Mouse (Mus musculus) embryo, embryonic 10 days (tissue): ENCODE measurements around the gene Tdrd12.
"Not testable (repeated sequence)": the region's sequence is repeated elsewhere in the genome, so short reads cannot be mapped to it uniquely, and the experiment has no call there.

Source experiments
- DNase-seq: peaks from one replicate; pipeline ENCODE4 v3.0.0-alpha.2; 2015; ENCODE audit warnings: low spot score

Gene Tdrd12

DNA sequence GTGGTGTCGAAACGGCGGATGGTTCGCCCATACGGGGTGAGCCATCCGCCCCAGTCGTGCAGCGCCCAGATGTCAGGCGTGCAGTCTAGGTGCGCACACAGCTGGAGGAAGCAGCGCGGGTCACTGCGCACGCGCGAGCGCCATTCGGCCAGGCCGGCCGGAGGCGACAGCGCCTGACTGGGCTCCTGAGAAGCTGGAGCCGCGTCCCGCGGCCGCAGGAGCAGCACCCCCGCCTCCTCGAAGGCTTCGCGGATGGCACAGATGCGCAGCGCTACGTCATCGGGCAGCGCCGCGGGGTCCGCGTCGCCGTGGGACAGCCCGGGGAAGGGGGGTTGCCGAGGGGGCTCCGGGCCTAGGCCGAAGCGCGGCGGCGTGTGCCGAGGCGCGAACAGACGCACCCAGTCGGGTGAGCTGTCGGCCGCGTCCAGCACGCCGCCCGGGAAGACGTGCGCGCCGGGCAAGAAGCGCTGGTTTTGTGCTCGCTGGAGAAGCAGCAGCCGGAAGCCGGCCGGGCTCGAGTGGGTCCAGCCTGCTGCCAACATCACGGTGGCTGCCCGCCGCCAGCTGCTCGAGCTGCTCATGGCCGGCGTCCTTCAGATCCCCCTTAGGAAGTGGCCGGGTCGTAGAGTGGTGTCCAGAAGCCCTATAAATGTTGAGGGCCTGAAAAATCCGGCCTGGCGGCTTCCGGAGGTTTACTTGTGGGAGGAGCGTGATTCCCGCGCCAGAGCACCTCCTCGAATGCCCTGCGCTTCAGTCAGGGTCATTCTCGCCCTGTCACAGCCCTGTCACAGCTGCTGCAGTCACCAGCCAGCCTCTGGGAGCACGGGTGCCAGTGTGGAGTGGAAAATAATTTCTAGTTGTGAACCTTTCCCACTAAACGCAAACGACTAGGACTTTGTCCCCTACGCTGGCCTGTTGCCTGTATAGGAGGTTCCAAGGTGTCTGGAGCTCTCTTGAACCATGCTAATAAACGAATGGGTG is 18.0 kb upstream of the Tdrd12 start:
- peak; percentile 94 for DNase-seq

- peak; percentile 56 for DNase-seq
Observed at GRCm38 (mm10) chr7:35554605-35555175, 17.1 kb upstream of the Tdrd12 start.

GRCm38 (mm10) chr7:35553751-35554604 is 16.4 kb upstream of the Tdrd12 start:
- DNase-seq: peak; percentile 26

DNA sequence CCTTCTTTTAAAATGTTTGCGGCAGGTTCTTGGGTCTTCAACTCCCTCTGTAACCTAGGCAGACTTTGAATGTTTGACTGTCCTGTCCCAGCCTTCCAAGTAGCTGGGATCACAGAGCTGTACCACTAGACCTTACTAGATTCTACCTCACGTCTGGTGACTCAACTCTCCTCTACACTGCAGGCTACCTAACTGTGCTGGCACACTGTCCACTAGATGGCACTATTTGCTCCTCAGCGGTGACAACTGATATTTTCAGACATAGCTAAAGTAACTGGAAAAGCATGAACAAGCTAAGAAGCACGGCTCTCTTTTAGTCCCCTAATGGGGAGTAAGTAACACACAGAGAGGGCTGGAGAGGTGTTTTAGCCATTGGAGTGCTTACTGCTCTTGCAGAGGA is 8.3 kb upstream of the Tdrd12 start:
- DNase-seq: peak; percentile 91

GRCm38 (mm10) chr7:35535750-35536512 is 1.6 kb downstream of the Tdrd12 start:
- DNase-seq: no peak

GRCm38 (mm10) chr7:35530544-35530943 is 7.0 kb downstream of the Tdrd12 start:
- DNase-seq: not testable (repeated sequence)

DNA sequence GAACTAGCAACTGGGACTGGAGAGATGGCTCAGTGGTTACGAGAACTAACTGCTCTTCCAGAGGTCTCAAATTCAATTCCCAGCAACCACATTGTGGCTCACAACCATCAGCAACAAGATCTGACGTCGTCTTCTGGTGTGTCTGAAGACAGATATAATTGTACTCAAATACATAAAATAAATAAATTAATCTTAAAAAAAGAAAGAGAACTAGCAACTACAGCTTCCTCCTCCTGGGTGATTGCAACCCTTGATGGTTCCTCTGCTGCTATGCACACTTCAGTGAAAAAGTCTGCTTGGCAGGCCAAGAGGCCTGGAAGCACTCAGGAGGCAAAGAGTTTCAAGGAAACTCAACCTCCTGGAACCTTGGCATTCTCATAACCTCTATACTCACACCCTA is 7.5 kb downstream of the Tdrd12 start:
- no peak for DNase-seq

DNA sequence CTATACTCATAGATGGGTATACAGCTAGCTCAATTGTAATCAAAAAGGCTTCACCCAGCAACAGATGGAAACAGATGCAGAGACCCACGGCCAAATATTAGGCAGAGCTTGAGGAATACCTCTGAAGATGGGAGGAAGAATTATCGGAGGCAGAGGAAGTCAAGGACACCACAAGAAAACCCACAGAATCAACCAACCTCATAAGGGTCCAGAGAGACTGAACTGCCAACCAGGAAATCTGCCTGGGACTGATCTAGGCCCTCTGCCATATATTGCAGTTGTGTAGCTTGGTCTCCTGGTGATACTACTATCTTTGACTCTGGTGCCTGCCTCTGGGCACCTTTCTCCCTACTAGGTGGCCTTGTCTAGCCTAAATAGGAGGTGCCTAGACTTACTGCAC is 10.8 kb downstream of the Tdrd12 start:
- no peak for DNase-seq

DNA sequence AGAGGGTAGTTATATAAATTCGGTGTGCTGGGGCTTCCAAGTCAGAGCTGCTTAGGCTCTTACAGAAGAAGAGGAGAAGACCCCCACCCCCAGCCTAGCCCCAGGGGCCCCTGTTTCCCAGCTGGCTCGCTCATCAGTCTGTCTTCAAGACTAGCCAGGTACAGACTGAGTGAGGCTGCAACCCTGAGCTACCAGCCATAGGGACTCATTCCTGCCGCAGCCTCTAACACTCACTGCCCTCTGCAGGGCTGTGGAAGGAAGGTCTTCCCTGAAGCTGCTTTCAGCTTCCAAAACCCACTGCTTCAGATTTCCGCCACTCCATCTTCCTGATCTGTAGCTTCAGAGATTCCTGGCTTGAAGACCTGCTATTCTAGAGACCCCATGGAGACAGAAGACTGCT is 35.5 kb downstream of the Tdrd12 start:
- DNase-seq: peak; percentile 70

GRCm38 (mm10) chr7:35497516-35497915 is 40.0 kb downstream of the Tdrd12 start:
- no peak for DNase-seq

DNA sequence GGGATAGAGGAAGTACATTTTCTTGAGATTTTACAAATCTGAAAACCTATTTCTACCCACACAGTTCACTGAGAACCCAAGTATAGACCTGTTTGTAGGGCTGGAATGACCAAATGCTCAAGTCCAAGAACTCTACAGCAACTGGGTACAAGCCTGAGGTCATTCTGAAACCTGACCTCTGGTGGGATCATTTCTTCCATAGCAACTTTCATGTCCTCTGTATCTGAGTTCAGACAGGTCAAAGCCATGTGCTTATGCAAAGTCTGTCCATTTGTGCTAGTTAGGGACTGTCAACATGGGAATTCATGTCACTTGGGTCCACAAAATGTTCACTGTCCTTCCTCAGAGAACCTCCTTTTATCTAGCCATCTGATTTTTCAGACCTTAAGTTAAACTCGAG is 46.5 kb downstream of the Tdrd12 start:
- no peak for DNase-seq

GRCm38 (mm10) chr7:35490186-35490585 is 47.4 kb downstream of the Tdrd12 start:
- DNase-seq: no peak

GRCm38 (mm10) chr7:35486553-35486952 is 51.0 kb downstream of the Tdrd12 start:
- DNase-seq: no peak

DNA sequence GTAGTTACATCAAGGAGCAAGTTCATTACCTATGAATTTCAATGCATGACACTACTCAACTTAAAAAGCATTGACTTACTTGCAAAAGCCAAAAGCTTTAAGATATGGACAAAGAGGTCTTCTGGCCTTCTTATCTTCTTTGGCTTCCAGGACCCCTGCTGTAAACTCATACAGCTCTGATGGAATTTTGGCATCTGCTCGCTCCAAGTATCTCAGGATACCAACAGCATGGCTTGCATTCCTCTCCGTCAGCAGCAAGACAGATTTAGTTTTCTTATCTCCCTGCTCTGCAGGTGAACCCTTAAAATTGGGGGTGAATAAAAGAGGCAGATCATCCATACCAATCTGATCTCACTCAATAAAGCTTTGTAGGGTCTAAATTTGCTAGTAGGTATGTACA is 52.4 kb downstream of the Tdrd12 start:
- no peak for DNase-seq

- DNase-seq: no peak
Observed at GRCm38 (mm10) chr7:35476457-35476856, 61.1 kb downstream of the Tdrd12 start.

DNA sequence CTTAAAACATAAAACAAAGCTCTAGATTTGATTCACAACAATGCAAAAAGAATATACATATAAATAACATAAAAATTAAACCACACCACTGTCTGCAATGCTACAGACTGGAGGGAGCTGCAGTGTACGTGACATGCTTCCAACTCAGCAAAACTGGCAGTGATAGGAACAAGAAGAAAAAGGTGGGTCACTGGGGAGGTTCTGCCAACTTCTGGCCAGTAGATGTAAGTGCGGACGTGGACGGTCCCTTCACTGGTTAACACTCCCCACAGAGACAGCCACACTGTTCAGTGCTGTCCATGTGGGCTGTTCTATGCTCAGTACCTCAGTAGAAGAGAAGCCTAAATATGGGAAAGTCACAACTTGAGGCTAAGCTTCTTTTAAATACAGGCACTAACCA is 66.8 kb downstream of the Tdrd12 start:
- DNase-seq: no peak

DNA sequence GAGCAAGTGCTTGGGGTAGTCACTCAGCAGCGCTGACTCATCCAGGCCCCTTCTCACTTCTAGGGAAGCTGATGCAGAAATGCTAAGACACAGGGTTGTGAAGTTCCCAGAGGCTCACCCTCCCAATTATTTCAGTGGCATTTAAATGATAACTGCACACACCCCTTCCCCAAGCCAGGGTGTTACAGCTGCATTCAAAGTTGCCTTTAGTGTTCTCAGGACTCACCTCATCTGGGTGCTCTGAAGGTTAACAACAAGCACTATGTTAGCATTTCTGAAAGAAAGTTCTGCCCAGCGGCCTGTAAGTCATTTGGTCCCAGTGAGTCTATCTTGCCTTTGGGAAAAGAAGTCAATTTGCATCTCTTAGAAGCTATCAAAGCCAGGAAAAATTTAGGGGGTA is 69.7 kb downstream of the Tdrd12 start:
- DNase-seq: no peak

DNA sequence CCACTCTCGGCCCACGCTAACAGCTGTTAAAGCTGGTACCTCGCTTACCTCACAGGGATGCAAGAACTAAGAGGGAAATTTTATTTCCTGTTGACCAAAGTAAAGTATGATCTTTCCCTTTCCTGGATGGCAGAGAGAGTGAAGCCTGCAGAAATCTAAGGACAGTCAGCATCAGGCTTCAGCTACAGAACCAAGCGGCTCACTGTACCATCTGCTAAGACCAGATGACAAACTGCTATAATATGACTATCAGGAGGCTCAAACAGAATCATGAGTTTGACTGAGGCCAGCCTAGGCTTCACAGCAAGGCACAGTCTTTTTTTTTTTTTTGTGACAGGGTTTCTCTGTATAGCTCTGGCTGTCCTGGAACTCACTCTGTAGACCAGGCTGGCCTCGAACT is 72.5 kb downstream of the Tdrd12 start:
- no peak for DNase-seq

DNA sequence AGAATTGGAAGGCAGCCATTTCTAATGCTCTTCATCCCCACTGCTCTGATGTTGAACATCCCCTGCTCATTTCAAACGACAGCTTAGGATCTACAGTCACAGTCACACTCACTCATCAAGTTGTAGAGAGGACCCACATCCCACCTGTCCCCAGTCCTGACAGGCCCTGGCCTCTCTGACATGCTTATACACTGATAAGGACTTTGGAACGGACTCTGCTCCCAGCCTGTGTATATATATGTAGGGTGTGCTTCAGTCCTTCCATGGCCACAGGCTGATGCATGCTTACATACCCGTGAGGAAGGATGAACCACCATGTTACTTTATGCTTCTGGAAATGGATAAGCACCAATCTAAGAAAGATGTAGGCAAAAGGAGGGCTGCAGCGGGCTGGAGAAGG is 76.6 kb downstream of the Tdrd12 start:
- DNase-seq: no peak

DNA sequence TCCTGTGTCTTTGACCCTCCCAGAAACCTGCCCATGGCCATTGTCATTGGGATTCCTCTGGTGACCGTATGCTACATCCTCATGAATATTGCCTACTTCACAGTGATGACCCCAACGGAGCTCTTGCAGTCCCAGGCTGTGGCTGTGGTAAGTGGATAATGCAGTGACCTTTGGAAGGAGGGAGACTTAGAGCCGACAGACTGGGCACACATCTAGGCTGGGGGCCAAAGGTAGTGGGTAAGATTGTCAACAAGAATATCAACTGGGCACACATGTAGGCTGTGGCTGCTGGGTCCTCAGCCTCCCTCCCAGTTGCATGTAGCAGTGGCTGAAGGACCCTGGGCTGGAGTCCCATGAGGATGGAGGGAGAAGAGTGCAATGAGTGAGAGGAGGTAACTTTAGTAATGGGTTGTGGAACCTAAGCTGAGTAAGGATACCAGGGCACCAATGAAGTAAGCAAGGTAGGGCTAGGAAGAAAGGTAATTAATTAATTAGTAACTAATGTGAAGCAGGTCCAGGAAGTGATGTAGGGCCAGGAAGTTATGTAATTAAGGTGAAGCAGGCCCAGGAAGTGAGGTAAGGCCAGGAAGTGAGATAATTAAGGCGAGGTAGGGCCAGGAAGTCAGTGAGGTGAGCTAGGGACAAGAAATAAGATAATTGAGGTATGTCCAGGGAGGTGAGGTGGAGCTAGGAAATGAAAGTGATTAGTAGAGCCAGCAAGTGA is 81.3 kb downstream of the Tdrd12 start:
- no peak for DNase-seq

DNA sequence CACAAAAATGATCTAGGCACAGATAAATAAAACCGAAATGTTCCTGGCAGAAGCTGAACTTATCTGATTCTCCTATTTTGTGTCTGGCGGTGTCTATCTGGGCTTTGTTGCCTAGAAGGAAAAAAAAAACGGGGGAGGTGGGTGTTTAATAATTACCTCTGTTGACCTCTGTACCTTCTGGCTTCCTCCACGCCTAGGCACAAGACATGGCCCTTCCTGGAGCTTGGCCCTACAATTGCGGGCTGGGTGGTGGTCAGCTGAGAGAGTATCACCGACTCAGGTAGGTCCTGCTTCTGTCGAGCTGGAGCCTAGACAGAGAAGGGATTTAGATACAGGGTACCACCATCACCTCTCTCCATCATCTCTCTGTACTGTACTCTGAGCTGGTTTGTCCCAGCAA is 88.7 kb downstream of the Tdrd12 start:
- no peak for DNase-seq
